Mouse (Mus musculus) heart, postnatal 0 days (tissue): ENCODE measurements at regions not wholly inside any gene's neighbourhood (a gene's known extent, or its start where the extent isn't known, plus 50 kb on each side); places are given as distances from the start of the nearest gene placed in this dataset.

Source experiments
- CTCF ChIP-seq: IDR thresholded peaks from 2 replicates; pipeline ENCODE4 v1.5.1; 2016; ENCODE audit warnings: antibody characterized with exemption, control low read depth, low read depth
- EP300 ChIP-seq: IDR thresholded peaks from 2 replicates; pipeline ENCODE4 v1.6.1; 2016; ENCODE audit warnings: antibody characterized with exemption, low read depth

DNA sequence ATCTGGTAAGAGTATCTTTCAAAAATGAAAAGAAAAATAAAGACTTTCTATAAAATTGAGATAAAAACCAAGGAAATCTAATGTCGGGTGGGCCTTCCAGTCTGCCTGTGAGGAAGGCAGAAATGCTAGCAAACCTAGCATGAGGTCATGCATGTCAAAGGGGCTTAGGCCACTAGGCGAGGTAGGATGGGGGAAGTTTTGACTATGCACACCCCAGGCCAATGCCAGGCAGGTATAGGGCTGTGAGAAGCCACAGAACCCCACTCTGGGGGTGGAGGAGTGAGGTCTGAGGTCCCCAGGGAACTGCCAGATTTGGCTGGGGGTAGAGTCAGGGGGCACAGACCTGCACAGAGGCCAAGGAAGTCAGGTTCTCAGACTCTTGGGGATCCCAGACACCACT, 89.5 kb upstream of the Aco1 start:
- no peak for TF ChIP-seq CTCF
- no peak for TF ChIP-seq EP300
